Mouse (Mus musculus): ENCODE measurements around the gene Mroh3. TPM values are rescaled to one million over a fixed set of nuclear protein-coding genes. Genes with fewer than 3 reads are reported as not detected.

Gene Mroh3
- 0.28 and 0.56 TPM in 2 replicates for polyA plus RNA-seq (2015; fragmentation: Nextera tagmentation; extraction: Ambion mirVana)

- H3K27ac ChIP-seq (ENCODE audit: low read length), result no peak within 1 kb of the TSS
- H3K9ac ChIP-seq (ENCODE audit: low read depth, low read length), result no peak within 1 kb of the TSS
- peak; percentile 51 for ATAC-seq
- peaks cover 8% of the 10 kb centered on the region for H3K36me3 ChIP-seq (ENCODE audit: control insufficient read depth, insufficient read depth, low read length)
- no peaks in the 10 kb centered on the region for H3K4me1 ChIP-seq (ENCODE audit: control insufficient read depth, insufficient read depth, low read length)
- H3K9me3 ChIP-seq (ENCODE audit: control insufficient read depth, low read length), result no peaks in the 10 kb centered on the region
- no peak within 1 kb of the TSS for H3K4me3 ChIP-seq (ENCODE audit: low read length)
- WGBS, result 41% methylated on average over 3 of the region's 3 CpGs
- no peaks in the 10 kb centered on the region for H3K27me3 ChIP-seq (replicated peaks; ENCODE audit: control insufficient read depth, insufficient read depth, low read length)
- H3K4me2 ChIP-seq (ENCODE audit: low read depth, low read length), result no peak within 1 kb of the TSS
Measured at GRCm38 (mm10) chr1:136212803-136213202, at the start of gene Mroh3. Gene Mroh3 (minus strand): TSS chr1:136212828.

GRCm38 (mm10) chr1:136260635-136261238 is 48.1 kb upstream of the Mroh3 start, which contains the start of gene Gpr25:
Gene Gpr25 (minus strand): TSS chr1:136260873.
- H3K4me2 ChIP-seq (ENCODE audit: low read depth, low read length), result peak within 1 kb of the TSS; percentile 97
- peaks cover 11% of the 10 kb centered on the region for H3K4me1 ChIP-seq (ENCODE audit: control insufficient read depth, insufficient read depth, low read length)
- H3K9me3 ChIP-seq (ENCODE audit: control insufficient read depth, low read length), result no peaks in the 10 kb centered on the region
- peak; percentile 24; the same call in 1 of the 2 replicates for ATAC-seq
- H3K27ac ChIP-seq (ENCODE audit: low read length), result no peak within 1 kb of the TSS
- H3K27me3 ChIP-seq (replicated peaks; ENCODE audit: control insufficient read depth, insufficient read depth, low read length), result peaks cover 42% of the 10 kb centered on the region
- no peaks in the 10 kb centered on the region for H3K36me3 ChIP-seq (ENCODE audit: control insufficient read depth, insufficient read depth, low read length)
- H3K4me3 ChIP-seq (ENCODE audit: low read length), result peak within 1 kb of the TSS; percentile 62
- 13% methylated on average over 28 of the region's 28 CpGs for WGBS
- peak within 1 kb of the TSS; percentile 65 for H3K9ac ChIP-seq (ENCODE audit: low read depth, low read length)

GRCm38 (mm10) chr1:136259893-136260634 is 47.4 kb upstream of the Mroh3 start:
- under 1% methylated on average over 94 of the region's 95 CpGs for WGBS
- Histone ChIP-seq H3K9me3 (ENCODE audit: control insufficient read depth, low read length) (no peaks in the 10 kb centered on the region), H3K4me2 (ENCODE audit: low read depth, low read length) (peak overlapping the region; percentile 97), H3K4me3 (ENCODE audit: low read length) (peak overlapping the region; percentile 62), H3K4me1 (ENCODE audit: control insufficient read depth, insufficient read depth, low read length) (peaks cover 11% of the 10 kb centered on the region), H3K36me3 (ENCODE audit: control insufficient read depth, insufficient read depth, low read length) (no peaks in the 10 kb centered on the region), H3K9ac (ENCODE audit: low read depth, low read length) (peak overlapping the region; percentile 65), H3K27me3 (replicated peaks; ENCODE audit: control insufficient read depth, insufficient read depth, low read length) (peaks cover 42% of the 10 kb centered on the region), H3K27ac (ENCODE audit: low read length) (no peak overlapping the region)
- ATAC-seq, result peak; percentile 81

GRCm38 (mm10) chr1:136259543-136259892 is 46.9 kb upstream of the Mroh3 start:
- Histone ChIP-seq H3K27me3 (replicated peaks; ENCODE audit: control insufficient read depth, insufficient read depth, low read length) (peaks cover 42% of the 10 kb centered on the region), H3K9me3 (ENCODE audit: control insufficient read depth, low read length) (no peaks in the 10 kb centered on the region), H3K4me3 (ENCODE audit: low read length) (peak overlapping the region; percentile 62), H3K9ac (ENCODE audit: low read depth, low read length) (peak overlapping the region; percentile 65; the same call in 1 of the 2 replicates), H3K36me3 (ENCODE audit: control insufficient read depth, insufficient read depth, low read length) (no peaks in the 10 kb centered on the region), H3K4me2 (ENCODE audit: low read depth, low read length) (peak overlapping the region; percentile 97), H3K4me1 (ENCODE audit: control insufficient read depth, insufficient read depth, low read length) (peaks cover 11% of the 10 kb centered on the region), H3K27ac (ENCODE audit: low read length) (no peak overlapping the region)
- ATAC-seq, result no peak
- WGBS, result 2% methylated on average over 16 of the region's 16 CpGs

- H3K9ac ChIP-seq (ENCODE audit: low read depth, low read length), result no peak overlapping the region
- no peaks in the 10 kb centered on the region for H3K9me3 ChIP-seq (ENCODE audit: control insufficient read depth, low read length)
- peaks cover 42% of the 10 kb centered on the region for H3K27me3 ChIP-seq (replicated peaks; ENCODE audit: control insufficient read depth, insufficient read depth, low read length)
Measured at GRCm38 (mm10) chr1:136258495-136258894, 45.9 kb upstream of the Mroh3 start.

GRCm38 (mm10) chr1:136255657-136256056 is 43.0 kb upstream of the Mroh3 start:
- ATAC-seq, result no peak
- H3K9ac ChIP-seq (ENCODE audit: low read depth, low read length), result no peak overlapping the region
- H3K9me3 ChIP-seq (ENCODE audit: control insufficient read depth, low read length), result no peaks in the 10 kb centered on the region
- H3K36me3 ChIP-seq (ENCODE audit: control insufficient read depth, insufficient read depth, low read length), result no peaks in the 10 kb centered on the region
- no peak overlapping the region for H3K4me2 ChIP-seq (ENCODE audit: low read depth, low read length)
- no peak overlapping the region for H3K27ac ChIP-seq (ENCODE audit: low read length)
- peaks cover 30% of the 10 kb centered on the region for H3K27me3 ChIP-seq (replicated peaks; ENCODE audit: control insufficient read depth, insufficient read depth, low read length)
- H3K4me3 ChIP-seq (ENCODE audit: low read length), result no peak overlapping the region
- 47% methylated on average over 8 of the region's 8 CpGs for WGBS
- H3K4me1 ChIP-seq (ENCODE audit: control insufficient read depth, insufficient read depth, low read length), result peaks cover 9% of the 10 kb centered on the region

More at GRCm38 (mm10) chr1:136258495-136258894, 45.9 kb upstream of the Mroh3 start:
- ATAC-seq, result no peak
- no peaks in the 10 kb centered on the region for H3K36me3 ChIP-seq (ENCODE audit: control insufficient read depth, insufficient read depth, low read length)
- H3K4me1 ChIP-seq (ENCODE audit: control insufficient read depth, insufficient read depth, low read length), result peaks cover 11% of the 10 kb centered on the region
- no peak overlapping the region for H3K4me2 ChIP-seq (ENCODE audit: low read depth, low read length)
- no peak overlapping the region for H3K4me3 ChIP-seq (ENCODE audit: low read length)
- WGBS, result 64% methylated on average over 9 of the region's 9 CpGs
- no peak overlapping the region for H3K27ac ChIP-seq (ENCODE audit: low read length)

- no peaks in the 10 kb centered on the region for H3K36me3 ChIP-seq (ENCODE audit: control insufficient read depth, insufficient read depth, low read length)
- H3K4me1 ChIP-seq (ENCODE audit: control insufficient read depth, insufficient read depth, low read length), result peaks cover 6% of the 10 kb centered on the region
- no peak overlapping the region for H3K9ac ChIP-seq (ENCODE audit: low read depth, low read length)
- no peaks in the 10 kb centered on the region for H3K9me3 ChIP-seq (ENCODE audit: control insufficient read depth, low read length)
- no peak for ATAC-seq
- no peak overlapping the region for H3K4me2 ChIP-seq (ENCODE audit: low read depth, low read length)
- H3K27ac ChIP-seq (ENCODE audit: low read length), result no peak overlapping the region
- H3K4me3 ChIP-seq (ENCODE audit: low read length), result no peak overlapping the region
- H3K27me3 ChIP-seq (replicated peaks; ENCODE audit: control insufficient read depth, insufficient read depth, low read length), result peaks cover 25% of the 10 kb centered on the region
- 33% methylated on average over 6 of the region's 6 CpGs for WGBS
Measured at GRCm38 (mm10) chr1:136255174-136255573, 42.5 kb upstream of the Mroh3 start.

- H3K9ac ChIP-seq (ENCODE audit: low read depth, low read length), result no peak overlapping the region
Measured at GRCm38 (mm10) chr1:136254503-136255065, 42.0 kb upstream of the Mroh3 start.

GRCm38 (mm10) chr1:136253472-136253871 is 40.8 kb upstream of the Mroh3 start:
- Histone ChIP-seq H3K27me3 (replicated peaks; ENCODE audit: control insufficient read depth, insufficient read depth, low read length) (peaks cover 10% of the 10 kb centered on the region; the same call in 1 of the 2 replicates), H3K4me2 (ENCODE audit: low read depth, low read length) (no peak overlapping the region), H3K9ac (ENCODE audit: low read depth, low read length) (no peak overlapping the region), H3K27ac (ENCODE audit: low read length) (no peak overlapping the region), H3K4me3 (ENCODE audit: low read length) (no peak overlapping the region), H3K4me1 (ENCODE audit: control insufficient read depth, insufficient read depth, low read length) (no peaks in the 10 kb centered on the region), H3K36me3 (ENCODE audit: control insufficient read depth, insufficient read depth, low read length) (no peaks in the 10 kb centered on the region), H3K9me3 (ENCODE audit: control insufficient read depth, low read length) (no peaks in the 10 kb centered on the region)
- 33% methylated on average over 2 of the region's 2 CpGs for WGBS
- ATAC-seq, result no peak

More at GRCm38 (mm10) chr1:136254503-136255065, 42.0 kb upstream of the Mroh3 start:
- H3K27ac ChIP-seq (ENCODE audit: low read length), result no peak overlapping the region
- no peaks in the 10 kb centered on the region for H3K36me3 ChIP-seq (ENCODE audit: control insufficient read depth, insufficient read depth, low read length)
- WGBS, result 71% methylated on average over 10 of the region's 10 CpGs
- peaks cover under 1% of the 10 kb centered on the region for H3K4me1 ChIP-seq (ENCODE audit: control insufficient read depth, insufficient read depth, low read length)
- H3K4me3 ChIP-seq (ENCODE audit: low read length), result no peak overlapping the region
- H3K27me3 ChIP-seq (replicated peaks; ENCODE audit: control insufficient read depth, insufficient read depth, low read length), result peaks cover 19% of the 10 kb centered on the region
- H3K4me2 ChIP-seq (ENCODE audit: low read depth, low read length), result no peak overlapping the region
- H3K9me3 ChIP-seq (ENCODE audit: control insufficient read depth, low read length), result no peaks in the 10 kb centered on the region
- ATAC-seq, result no peak

Measured in intestine, embryonic 16.5 days (tissue).